Mouse (Mus musculus) lung, embryonic 16.5 days (tissue): ENCODE results near the gene Samd8. TPM values are rescaled to one million over a fixed set of nuclear protein-coding genes. Genes with fewer than 3 reads are reported as not detected.

Experiments used
- ATAC-seq: fragments of 200-750 bp; cut with Nextera tagmentation; 2 replicates; pipeline ENCODE4 v1.8.0; 2017; ENCODE audit warnings: low read depth, mild to moderate bottlenecking, moderate library complexity
- H3K27ac ChIP-seq: fragments of 300-500 bp; sonication (generic); 2 replicates; pipeline ENCODE4 v1.5.1; 2014; ENCODE audit warnings: mild to moderate bottlenecking, control low read depth, low read length
- H3K27me3 ChIP-seq: fragments of 300-500 bp; sonication (generic); 2 replicates; pipeline ENCODE4 v1.6.1; 2014; ENCODE audit warnings: low read depth, low read length, mixed read lengths; ENCODE audit not compliant: control insufficient read depth, insufficient read depth
- H3K36me3 ChIP-seq: fragments of 300-500 bp; sonication (generic); 2 replicates; pipeline ENCODE4 v1.6.1; 2014; ENCODE audit warnings: low read length; ENCODE audit not compliant: control insufficient read depth, insufficient read depth
- H3K4me1 ChIP-seq: fragments of 300-500 bp; sonication (generic); replicated peaks from 2 replicates; pipeline ENCODE4 v1.6.1; 2014; ENCODE audit warnings: low read length, mixed read lengths; ENCODE audit not compliant: control insufficient read depth, insufficient read depth
- H3K4me2 ChIP-seq: fragments of 300-500 bp; sonication (generic); 2 replicates; pipeline ENCODE4 v1.6.1; 2014; ENCODE audit warnings: low read depth, low read length, control low read depth
- H3K4me3 ChIP-seq: fragments of 300-500 bp; sonication (generic); 2 replicates; pipeline ENCODE4 v1.5.1; 2014; ENCODE audit warnings: mild to moderate bottlenecking, low read length, control low read depth
- H3K9ac ChIP-seq: fragments of 300-500 bp; sonication (generic); 2 replicates; pipeline ENCODE4 v1.6.1; 2014; ENCODE audit warnings: low read length, control low read depth
- H3K9me3 ChIP-seq: fragments of 300-500 bp; sonication (generic); 2 replicates; pipeline ENCODE4 v1.6.1; 2016; ENCODE audit warnings: low read length; ENCODE audit not compliant: control insufficient read depth
- WGBS: fragments of 180-500 bp; shearing (Covaris S2); extraction: QIAGEN DNeasy Blood & Tissue Kit; methylation state at CpG from one replicate; pipeline ENCODE4 v1.1.7; 2014; 5-methylcytosine and 5-hydroxymethylcytosine counted together
- polyA plus RNA-seq: library from polyadenylated mRNA; unstranded; fragments of >200 nt; fragmentation: Nextera tagmentation; extraction: Ambion mirVana; gene quantifications from 2 replicates; pipeline ENCODE4 v1.2.1, GENCODE M21; 2015

The Samd8 gene
- polyA plus RNA-seq, 1 experiment from 2014 or later: 7.2 TPM

DNA sequence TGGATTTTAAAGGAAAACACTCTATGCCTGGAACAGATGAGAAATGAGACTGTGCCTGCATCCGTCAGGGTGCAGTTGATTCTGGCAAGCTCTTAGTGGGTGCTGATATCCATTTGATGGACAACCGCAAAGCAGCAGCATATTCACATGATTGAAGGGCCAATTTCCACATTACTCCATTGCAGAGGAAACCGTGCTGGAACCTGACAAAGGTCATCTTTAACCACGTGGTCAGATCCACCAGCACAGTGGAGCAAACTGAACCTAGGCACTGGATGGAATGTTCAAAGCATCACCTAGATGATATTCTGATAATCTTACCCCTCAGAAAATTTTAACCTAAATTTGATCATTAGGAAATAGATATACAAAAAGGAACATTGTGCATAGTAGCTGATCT, 25.9 kb downstream of the Samd8 start:
- no peaks in the 10 kb centered on the region for H3K4me1 ChIP-seq
- ATAC-seq: no peak
- no peak overlapping the region for H3K9ac ChIP-seq
- H3K27me3 ChIP-seq: no peaks in the 10 kb centered on the region
- no peak overlapping the region for H3K4me3 ChIP-seq
- peaks cover 13% of the 10 kb centered on the region for H3K36me3 ChIP-seq
- H3K9me3 ChIP-seq: no peaks in the 10 kb centered on the region
- H3K4me2 ChIP-seq: no peak overlapping the region
- no peak overlapping the region for H3K27ac ChIP-seq
- WGBS: 95% methylated on average over 4 of the region's 4 CpGs

GRCm38 (mm10) chr14:21786500-21786899, 36.2 kb downstream of the Samd8 start:
- no peak for ATAC-seq
- Histone ChIP-seq H3K27ac (no peak overlapping the region), H3K4me2 (no peak overlapping the region), H3K9ac (no peak overlapping the region), H3K36me3 (peaks cover 3% of the 10 kb centered on the region), H3K9me3 (no peaks in the 10 kb centered on the region), H3K4me1 (no peaks in the 10 kb centered on the region), H3K4me3 (no peak overlapping the region), H3K27me3 (no peaks in the 10 kb centered on the region)
- 88% methylated on average over 4 of the region's 4 CpGs for WGBS

GRCm38 (mm10) chr14:21787374-21787773, 37.0 kb downstream of the Samd8 start:
- Histone ChIP-seq H3K9me3 (no peaks in the 10 kb centered on the region), H3K4me2 (no peak overlapping the region), H3K27me3 (no peaks in the 10 kb centered on the region), H3K36me3 (peaks cover 6% of the 10 kb centered on the region), H3K4me1 (no peaks in the 10 kb centered on the region), H3K27ac (no peak overlapping the region), H3K4me3 (no peak overlapping the region), H3K9ac (no peak overlapping the region)
- no peak for ATAC-seq
- WGBS: 82% methylated on average over 3 of the region's 3 CpGs

- H3K4me1 ChIP-seq: no peaks in the 10 kb centered on the region
- no peak for ATAC-seq
- no peaks in the 10 kb centered on the region for H3K27me3 ChIP-seq
- H3K9ac ChIP-seq: no peak overlapping the region
- no peak overlapping the region for H3K4me3 ChIP-seq
- peaks cover 7% of the 10 kb centered on the region for H3K36me3 ChIP-seq
- WGBS: 89% methylated on average over 5 of the region's 5 CpGs
- no peaks in the 10 kb centered on the region for H3K9me3 ChIP-seq
- no peak overlapping the region for H3K27ac ChIP-seq
- H3K4me2 ChIP-seq: no peak overlapping the region
Observed at GRCm38 (mm10) chr14:21788121-21788520, 37.8 kb downstream of the Samd8 start.

DNA sequence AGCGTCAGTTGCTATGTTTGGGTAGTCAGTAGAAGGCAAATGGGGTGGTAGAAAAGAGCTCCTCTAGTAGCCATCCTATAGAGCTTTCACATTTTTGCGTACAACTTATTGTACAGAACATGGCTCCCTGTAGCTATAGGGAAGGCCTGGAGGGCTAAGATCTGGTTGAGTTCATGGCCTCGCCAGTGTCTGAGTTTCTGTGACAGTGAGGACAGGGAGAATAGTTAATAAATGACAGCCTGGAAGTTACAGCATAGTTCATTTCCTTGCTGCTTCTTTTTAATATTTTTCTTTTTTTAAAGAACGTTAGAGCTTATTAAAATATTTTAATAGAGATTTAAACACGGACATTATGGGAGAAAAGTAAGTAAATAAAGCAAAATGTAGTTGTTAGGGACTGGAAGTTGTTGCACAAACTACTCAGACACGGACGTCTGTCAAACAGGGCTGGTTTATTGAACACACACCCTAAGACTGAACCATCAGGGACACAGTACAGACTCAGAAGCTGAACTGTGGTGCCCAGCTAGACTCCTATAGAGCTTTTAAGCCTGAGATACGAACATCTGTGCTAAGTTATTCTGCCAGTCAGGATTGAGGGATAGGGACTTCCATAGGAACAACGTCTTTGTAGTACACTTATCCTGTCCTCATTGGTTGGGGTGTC, 40.4 kb downstream of the Samd8 start:
- Histone ChIP-seq H3K27me3 (no peaks in the 10 kb centered on the region), H3K27ac (no peak overlapping the region), H3K36me3 (peaks cover 3% of the 10 kb centered on the region; the same call in 1 of the 2 replicates), H3K4me2 (no peak overlapping the region), H3K9ac (no peak overlapping the region), H3K4me3 (no peak overlapping the region), H3K4me1 (0 out of 2 replicates have a peak, but pooled peaks cover 2% of the 10 kb centered on the region), H3K9me3 (no peaks in the 10 kb centered on the region)
- ATAC-seq: no peak
- 84% methylated on average over 9 of the region's 9 CpGs for WGBS

GRCm38 (mm10) chr14:21791722-21792121, 41.4 kb downstream of the Samd8 start:
- Histone ChIP-seq H3K9me3 (no peaks in the 10 kb centered on the region), H3K27ac (no peak overlapping the region), H3K4me3 (no peak overlapping the region), H3K27me3 (no peaks in the 10 kb centered on the region), H3K36me3 (peaks cover 3% of the 10 kb centered on the region; the same call in 1 of the 2 replicates), H3K4me2 (no peak overlapping the region), H3K4me1 (0 out of 2 replicates have a peak, but pooled peaks cover 2% of the 10 kb centered on the region), H3K9ac (no peak overlapping the region)
- ATAC-seq: no peak
- 84% methylated on average over 4 of the region's 4 CpGs for WGBS

GRCm38 (mm10) chr14:21792250-21792649, 41.9 kb downstream of the Samd8 start:
- ATAC-seq: no peak
- H3K36me3 ChIP-seq: peaks cover 3% of the 10 kb centered on the region; the same call in 1 of the 2 replicates
- H3K27ac ChIP-seq: no peak overlapping the region
- no peak overlapping the region for H3K4me3 ChIP-seq
- H3K4me2 ChIP-seq: no peak overlapping the region
- H3K4me1 ChIP-seq: 0 out of 2 replicates have a peak, but pooled peaks cover 2% of the 10 kb centered on the region
- H3K9me3 ChIP-seq: no peaks in the 10 kb centered on the region
- no peak overlapping the region for H3K9ac ChIP-seq
- WGBS: 90% methylated on average over 6 of the region's 6 CpGs
- no peaks in the 10 kb centered on the region for H3K27me3 ChIP-seq

DNA sequence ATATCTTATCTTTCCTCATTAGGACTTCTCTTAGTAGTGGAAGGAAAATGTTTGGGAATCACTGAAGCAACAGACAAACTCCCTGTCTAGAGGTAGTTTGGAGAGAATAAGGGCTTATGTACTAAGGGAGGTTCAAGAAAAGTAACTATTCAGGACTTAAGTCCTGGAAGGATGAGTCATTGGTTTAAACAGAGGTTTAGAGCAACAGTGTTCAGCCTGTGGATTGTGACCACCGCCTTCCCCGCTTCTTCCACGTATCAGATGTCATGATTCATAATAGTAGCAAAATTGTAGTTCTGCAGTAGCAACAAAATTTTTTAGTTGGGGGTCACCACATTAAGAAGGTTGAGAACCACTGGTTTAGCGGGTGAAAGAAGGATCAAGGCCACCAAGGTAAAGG, 50.3 kb downstream of the Samd8 start:
- Histone ChIP-seq H3K27me3 (no peaks in the 10 kb centered on the region), H3K4me3 (no peak overlapping the region), H3K9ac (no peak overlapping the region), H3K4me1 (no peaks in the 10 kb centered on the region), H3K36me3 (no peaks in the 10 kb centered on the region; the same call in 1 of the 2 replicates), H3K9me3 (no peaks in the 10 kb centered on the region), H3K4me2 (no peak overlapping the region), H3K27ac (no peak overlapping the region)
- no peak for ATAC-seq
- 90% methylated on average over 4 of the region's 4 CpGs for WGBS

GRCm38 (mm10) chr14:21801624-21802023, 51.3 kb downstream of the Samd8 start:
- H3K27me3 ChIP-seq: no peaks in the 10 kb centered on the region
- ATAC-seq: no peak
- no peak overlapping the region for H3K9ac ChIP-seq
- H3K9me3 ChIP-seq: no peaks in the 10 kb centered on the region
- H3K4me1 ChIP-seq: no peaks in the 10 kb centered on the region
- H3K4me2 ChIP-seq: no peak overlapping the region
- no peak overlapping the region for H3K27ac ChIP-seq
- H3K4me3 ChIP-seq: no peak overlapping the region
- WGBS: 64% methylated on average over 7 of the region's 7 CpGs
- H3K36me3 ChIP-seq: no peaks in the 10 kb centered on the region; the same call in 1 of the 2 replicates
